Mouse (Mus musculus) lung, postnatal 0 days (tissue): ENCODE measurements around the gene Sestd1.

Experiments used
- CTCF ChIP-seq: IDR thresholded peaks from 2 replicates; pipeline ENCODE4 v1.5.1; 2016; ENCODE audit warnings: antibody characterized with exemption, mild to moderate bottlenecking
- EP300 ChIP-seq: IDR thresholded peaks from 2 replicates; pipeline ENCODE4 v1.6.1; 2016; ENCODE audit warnings: antibody characterized with exemption, mild to moderate bottlenecking, control low read depth

DNA sequence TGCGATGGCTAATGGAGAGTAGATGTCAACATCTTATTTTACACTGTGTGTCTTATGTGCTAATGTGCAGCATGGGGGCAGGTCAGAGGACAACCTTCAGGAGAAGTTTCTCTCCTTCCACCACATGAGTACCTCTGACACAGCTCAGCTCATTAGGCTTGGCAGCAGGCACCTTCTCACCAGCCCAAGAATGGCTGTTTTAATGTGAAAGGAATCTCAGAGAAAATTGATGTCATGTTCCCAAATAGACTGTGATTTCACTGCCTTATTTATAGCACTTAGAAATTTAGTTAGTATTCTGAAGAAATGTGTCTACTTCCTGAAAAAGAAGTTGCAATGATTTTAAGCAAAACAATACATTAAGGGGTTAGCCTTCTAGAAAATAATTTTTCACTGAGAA is 78.5 kb downstream of the Sestd1 start:
- TF ChIP-seq CTCF (no peak), EP300 (no peak)
